Mouse (Mus musculus) embryonic facial prominence, embryonic 12.5 days (tissue): ENCODE data around the gene Olfr295. TPM values are rescaled to one million over a fixed set of nuclear protein-coding genes. Genes with fewer than 3 reads are reported as not detected.

Source experiments
- ATAC-seq: fragments of 200-750 bp; cut with Nextera tagmentation; 2 replicates; pipeline ENCODE4 v1.8.0; 2017; ENCODE audit not compliant: insufficient number of reproducible peaks, insufficient read depth, low FRiP score, low TSS enrichment
- H3K27ac ChIP-seq: fragments of 300-500 bp; sonication (generic); 2 replicates; pipeline ENCODE4 v1.5.1; 2016; ENCODE audit warnings: mild to moderate bottlenecking
- H3K27me3 ChIP-seq: fragments of 300-500 bp; sonication (generic); 2 replicates; pipeline ENCODE4 v1.6.1; 2016; ENCODE audit warnings: mild to moderate bottlenecking, moderate library complexity
- H3K36me3 ChIP-seq: fragments of 300-500 bp; sonication (generic); 2 replicates; pipeline ENCODE4 v1.6.1; 2016; ENCODE audit warnings: mild to moderate bottlenecking
- H3K4me1 ChIP-seq: fragments of 300-500 bp; sonication (generic); 2 replicates; pipeline ENCODE4 v1.6.1; 2016
- H3K4me2 ChIP-seq: fragments of 300-500 bp; sonication (generic); replicated peaks from 2 replicates; pipeline ENCODE4 v1.6.1; 2016; ENCODE audit warnings: mild to moderate bottlenecking, moderate library complexity
- H3K4me3 ChIP-seq: fragments of 300-500 bp; sonication (generic); 2 replicates; pipeline ENCODE4 v1.5.1; 2016; ENCODE audit warnings: mild to moderate bottlenecking
- H3K9ac ChIP-seq: fragments of 300-500 bp; sonication (generic); 2 replicates; pipeline ENCODE4 v1.6.1; 2016; ENCODE audit warnings: mild to moderate bottlenecking, moderate library complexity
- H3K9me3 ChIP-seq: fragments of 300-500 bp; sonication (generic); 2 replicates; pipeline ENCODE4 v1.6.1; 2016; ENCODE audit warnings: mild to moderate bottlenecking, moderate library complexity
- WGBS: fragments of 180-500 bp; shearing (Covaris S2); methylation state at CpG from one replicate; pipeline ENCODE4 v1.1.7; 2016; 5-methylcytosine and 5-hydroxymethylcytosine counted together
- polyA plus RNA-seq: library from polyadenylated mRNA; unstranded; fragments of >200 nt; fragmentation: Nextera tagmentation; extraction: Ambion mirVana; gene quantifications from 2 replicates; pipeline ENCODE4 v1.2.1, GENCODE M21; 2016

The Olfr295 gene
- polyA plus RNA-seq = not detected in 2 replicates

- Histone ChIP-seq H3K4me2 (no peak within 1 kb of the TSS), H3K27ac (no peak within 1 kb of the TSS), H3K27me3 (no peaks in the 10 kb centered on the region), H3K4me1 (no peaks in the 10 kb centered on the region), H3K36me3 (no peaks in the 10 kb centered on the region), H3K4me3 (no peak within 1 kb of the TSS), H3K9me3 (no peaks in the 10 kb centered on the region), H3K9ac (no peak within 1 kb of the TSS)
- no peak for ATAC-seq
- 78% methylated on average over 2 of the region's 2 CpGs for WGBS
These were observed at the start of gene Olfr295 for GRCm38 (mm10) chr7:86583562-86583961. Gene Olfr295, plus strand, starts transcription at chr7:86583862.

DNA sequence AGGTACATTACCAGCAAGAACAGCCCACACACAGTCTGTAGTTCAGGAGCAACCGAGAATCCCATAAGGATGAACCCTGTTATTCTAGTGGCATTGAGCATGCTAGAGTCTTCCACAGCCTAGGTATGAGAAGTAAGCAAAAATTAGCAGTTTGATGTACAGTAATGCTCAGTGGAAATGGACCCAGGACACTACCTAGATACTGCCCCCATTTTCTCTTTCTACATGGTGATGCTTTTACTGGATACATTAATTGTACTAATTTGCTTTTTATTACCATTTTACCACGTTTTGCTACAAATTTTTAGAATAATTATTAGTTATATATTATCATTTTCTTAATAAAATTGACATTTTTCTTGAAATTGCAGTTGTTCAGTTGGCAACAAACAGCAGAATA lies 32.9 kb downstream of the Olfr295 start, which contains the start of gene Olfr294:
Olfr294 (minus strand) TSS at position 101 of the 400 bp plus-strand sequence.
- Histone ChIP-seq H3K4me2 (no peak within 1 kb of the TSS), H3K27me3 (no peaks in the 10 kb centered on the region), H3K27ac (no peak within 1 kb of the TSS), H3K4me3 (no peak within 1 kb of the TSS), H3K9me3 (no peaks in the 10 kb centered on the region), H3K4me1 (no peaks in the 10 kb centered on the region), H3K36me3 (no peaks in the 10 kb centered on the region), H3K9ac (no peak within 1 kb of the TSS)
- 58% methylated on average over 2 of the region's 2 CpGs for WGBS
- ATAC-seq = no peak

Other genes with a start within 250 kb of the Olfr295 start
- gene Olfr307, start 246.3 kb upstream of the Olfr295 start, polyA plus RNA-seq = not detected in 2 replicates
- gene Olfr305, start 216.9 kb upstream of the Olfr295 start, polyA plus RNA-seq = not detected in 2 replicates
- gene Olfr304, start 197.2 kb upstream of the Olfr295 start, polyA plus RNA-seq = not detected in 2 replicates
- not detected in 2 replicates for gene Olfr303, start 186.1 kb upstream of the Olfr295 start, polyA plus RNA-seq
- gene Olfr301, start 180.0 kb upstream of the Olfr295 start, polyA plus RNA-seq = not detected in 2 replicates
- gene Olfr299, start 123.9 kb upstream of the Olfr295 start, polyA plus RNA-seq = 0.04 TPM in 1 of 2 replicates, not detected in the other
- gene Olfr298, start 91.4 kb upstream of the Olfr295 start, polyA plus RNA-seq = not detected in 2 replicates
- gene Olfr297, start 63.9 kb upstream of the Olfr295 start, polyA plus RNA-seq = not detected in 2 replicates
- gene Olfr294, start 32.8 kb downstream of the Olfr295 start, polyA plus RNA-seq = not detected in 2 replicates
- not detected in 2 replicates for gene Olfr293, start 65.2 kb downstream of the Olfr295 start, polyA plus RNA-seq
- gene Olfr292, start 104.5 kb downstream of the Olfr295 start, polyA plus RNA-seq = not detected in 2 replicates
- 0.09 and 0.12 TPM in 2 replicates for gene Folh1, start 192.1 kb downstream of the Olfr295 start, polyA plus RNA-seq
- not detected in 2 replicates for gene Vmn2r77, start 211.2 kb downstream of the Olfr295 start, polyA plus RNA-seq